Mouse (Mus musculus) forebrain, embryonic 16.5 days (tissue): ENCODE measurements around the gene Tubb4a. TPM values are rescaled to one million over a fixed set of nuclear protein-coding genes. Genes with fewer than 3 reads are reported as not detected.

Source experiments
- ATAC-seq: fragments of 200-750 bp; cut with Nextera tagmentation; 2 replicates; pipeline ENCODE4 v1.8.0; 2017; ENCODE audit warnings: mild to moderate bottlenecking, moderate library complexity
- H3K27ac ChIP-seq: fragments of 300-500 bp; sonication (generic); 2 replicates; pipeline ENCODE4 v1.5.1; 2014; ENCODE audit warnings: low read length, control low read depth
- H3K27me3 ChIP-seq: fragments of 300-500 bp; sonication (generic); replicated peaks from 2 replicates; pipeline ENCODE4 v1.6.1; 2014; ENCODE audit warnings: low read length; ENCODE audit not compliant: control insufficient read depth, insufficient read depth
- H3K36me3 ChIP-seq: fragments of 300-500 bp; sonication (generic); 2 replicates; pipeline ENCODE4 v1.6.1; 2014; ENCODE audit not compliant: control insufficient read depth, insufficient read depth
- H3K4me1 ChIP-seq: fragments of 300-500 bp; sonication (generic); replicated peaks from 2 replicates; pipeline ENCODE4 v1.6.1; 2014; ENCODE audit warnings: low read length; ENCODE audit not compliant: control insufficient read depth, insufficient read depth
- H3K4me2 ChIP-seq: fragments of 300-500 bp; sonication (generic); 2 replicates; pipeline ENCODE4 v1.6.1; 2014; ENCODE audit warnings: mild to moderate bottlenecking, low read length, control low read depth
- H3K4me3 ChIP-seq: fragments of 300-500 bp; sonication (generic); replicated peaks from 2 replicates; pipeline ENCODE4 v1.5.1; 2014; ENCODE audit warnings: mild to moderate bottlenecking, low read length, control low read depth
- H3K9ac ChIP-seq: fragments of 300-500 bp; sonication (generic); replicated peaks from 2 replicates; pipeline ENCODE4 v1.6.1; 2014; ENCODE audit warnings: low read depth, low read length, control low read depth
- H3K9me3 ChIP-seq: fragments of 300-500 bp; sonication (generic); 2 replicates; pipeline ENCODE4 v1.6.1; 2016; ENCODE audit warnings: low read length; ENCODE audit not compliant: control insufficient read depth
- WGBS: fragments of 180-500 bp; shearing (Covaris S2); extraction: QIAGEN DNeasy Blood & Tissue Kit; methylation state at CpG from one replicate; pipeline ENCODE4 v1.1.7; 2014; 5-methylcytosine and 5-hydroxymethylcytosine counted together
- polyA plus RNA-seq: library from polyadenylated mRNA; unstranded; fragments of >200 nt; fragmentation: Nextera tagmentation; extraction: Ambion mirVana; gene quantifications from 2 replicates; pipeline ENCODE4 v1.2.1, GENCODE M21; 2015

The Tubb4a gene
- polyA plus RNA-seq, 1 experiment from 2014 or later, result 318 TPM

GRCm38 (mm10) chr17:57085970-57086757 is 1.4 kb downstream of the Tubb4a start:
- 90% methylated on average over 11 of the region's 11 CpGs for WGBS

GRCm38 (mm10) chr17:57082481-57082880 is 5.1 kb downstream of the Tubb4a start:
- Histone ChIP-seq H3K4me3 (no peak overlapping the region), H3K9me3 (no peaks in the 10 kb centered on the region), H3K4me2 (no peak overlapping the region), H3K27me3 (no peaks in the 10 kb centered on the region), H3K9ac (no peak overlapping the region), H3K4me1 (peaks cover 17% of the 10 kb centered on the region), H3K27ac (no peak overlapping the region), H3K36me3 (peaks cover 17% of the 10 kb centered on the region)
- WGBS, result 89% methylated on average over 5 of the region's 5 CpGs
- ATAC-seq, result no peak

More at GRCm38 (mm10) chr17:57085970-57086757, 1.4 kb downstream of the Tubb4a start:
- H3K4me2 ChIP-seq, result peak overlapping the region; percentile 60
- H3K4me1 ChIP-seq, result peaks cover 17% of the 10 kb centered on the region
- H3K9ac ChIP-seq, result no peak overlapping the region
- no peaks in the 10 kb centered on the region for H3K9me3 ChIP-seq
- H3K36me3 ChIP-seq, result peaks cover 9% of the 10 kb centered on the region
- H3K27ac ChIP-seq, result no peak overlapping the region
- no peak for ATAC-seq
- H3K27me3 ChIP-seq, result no peaks in the 10 kb centered on the region
- peak overlapping the region; percentile 74 for H3K4me3 ChIP-seq

- 96% methylated on average over 31 of the region's 31 CpGs for WGBS
- Histone ChIP-seq H3K4me2 (no peak overlapping the region), H3K4me1 (peaks cover 12% of the 10 kb centered on the region), H3K36me3 (peaks cover 17% of the 10 kb centered on the region), H3K9me3 (no peaks in the 10 kb centered on the region), H3K4me3 (no peak overlapping the region), H3K27me3 (no peaks in the 10 kb centered on the region), H3K9ac (no peak overlapping the region), H3K27ac (no peak overlapping the region)
- no peak for ATAC-seq
These were observed 6.2 kb downstream of the Tubb4a start for GRCm38 (mm10) chr17:57081234-57081842.

GRCm38 (mm10) chr17:57079919-57080318 is 7.7 kb downstream of the Tubb4a start:
- no peaks in the 10 kb centered on the region for H3K9me3 ChIP-seq
- H3K4me2 ChIP-seq, result no peak overlapping the region
- H3K27me3 ChIP-seq, result no peaks in the 10 kb centered on the region
- H3K9ac ChIP-seq, result no peak overlapping the region
- H3K36me3 ChIP-seq, result peaks cover 17% of the 10 kb centered on the region
- no peak overlapping the region for H3K27ac ChIP-seq
- ATAC-seq, result no peak
- WGBS, result 75% methylated on average over 3 of the region's 3 CpGs
- no peak overlapping the region for H3K4me3 ChIP-seq
- 0 out of 2 replicates have a peak, but pooled peaks cover 7% of the 10 kb centered on the region for H3K4me1 ChIP-seq

GRCm38 (mm10) chr17:57078336-57078735 is 9.2 kb downstream of the Tubb4a start, which contains the start of gene Dennd1c:
Gene Dennd1c, minus strand, starts transcription at chr17:57078514.
- Histone ChIP-seq H3K36me3 (peaks cover 17% of the 10 kb centered on the region), H3K9me3 (no peaks in the 10 kb centered on the region), H3K9ac (no peak within 1 kb of the TSS), H3K4me2 (no peak within 1 kb of the TSS), H3K27ac (no peak within 1 kb of the TSS), H3K4me1 (no peaks in the 10 kb centered on the region), H3K4me3 (no peak within 1 kb of the TSS), H3K27me3 (no peaks in the 10 kb centered on the region)
- ATAC-seq, result peak; percentile 26; the same call in 1 of the 2 replicates
- WGBS, result 62% methylated on average over 6 of the region's 6 CpGs

GRCm38 (mm10) chr17:57076916-57077315 is 10.7 kb downstream of the Tubb4a start:
- Histone ChIP-seq H3K4me2 (no peak overlapping the region), H3K4me1 (no peaks in the 10 kb centered on the region), H3K9me3 (no peaks in the 10 kb centered on the region)

GRCm38 (mm10) chr17:57070699-57071098 is 16.9 kb downstream of the Tubb4a start:
- Histone ChIP-seq H3K4me3 (no peak overlapping the region), H3K27ac (no peak overlapping the region), H3K4me1 (0 out of 2 replicates have a peak, but pooled peaks cover 3% of the 10 kb centered on the region), H3K9me3 (no peaks in the 10 kb centered on the region), H3K9ac (no peak overlapping the region), H3K4me2 (peak overlapping the region; percentile 20; the same call in 1 of the 2 replicates), H3K27me3 (no peaks in the 10 kb centered on the region), H3K36me3 (no peaks in the 10 kb centered on the region)
- WGBS, result 10% methylated on average over 10 of the region's 11 CpGs
- ATAC-seq, result peak; percentile 46; the same call in 1 of the 2 replicates

More at GRCm38 (mm10) chr17:57076916-57077315, 10.7 kb downstream of the Tubb4a start:
- WGBS, result 57% methylated on average over 3 of the region's 3 CpGs
- H3K27me3 ChIP-seq, result no peaks in the 10 kb centered on the region
- ATAC-seq, result no peak
- no peak overlapping the region for H3K27ac ChIP-seq
- H3K36me3 ChIP-seq, result peaks cover 15% of the 10 kb centered on the region
- no peak overlapping the region for H3K9ac ChIP-seq
- H3K4me3 ChIP-seq, result no peak overlapping the region

GRCm38 (mm10) chr17:57070272-57070671 is 17.3 kb downstream of the Tubb4a start:
- H3K4me2 ChIP-seq, result peak overlapping the region; percentile 20
- H3K27me3 ChIP-seq, result no peaks in the 10 kb centered on the region
- H3K27ac ChIP-seq, result no peak overlapping the region
- 13% methylated on average over 9 of the region's 9 CpGs for WGBS
- peak overlapping the region; percentile 10 for H3K4me3 ChIP-seq
- no peaks in the 10 kb centered on the region for H3K9me3 ChIP-seq
- no peak overlapping the region for H3K9ac ChIP-seq
- H3K4me1 ChIP-seq, result 0 out of 2 replicates have a peak, but pooled peaks cover 3% of the 10 kb centered on the region
- no peak for ATAC-seq
- no peaks in the 10 kb centered on the region for H3K36me3 ChIP-seq

- Histone ChIP-seq H3K36me3 (no peaks in the 10 kb centered on the region), H3K9ac (no peak overlapping the region), H3K9me3 (no peaks in the 10 kb centered on the region), H3K27me3 (peaks cover 16% of the 10 kb centered on the region), H3K27ac (no peak overlapping the region), H3K4me3 (no peak overlapping the region), H3K4me1 (peaks cover 6% of the 10 kb centered on the region), H3K4me2 (no peak overlapping the region)
- no peak for ATAC-seq
- 59% methylated on average over 5 of the region's 5 CpGs for WGBS
These were observed 20.7 kb downstream of the Tubb4a start for GRCm38 (mm10) chr17:57066908-57067307.
